ENCODE assay signal across 10 mouse cellular contexts in the genomic region with DNA sequence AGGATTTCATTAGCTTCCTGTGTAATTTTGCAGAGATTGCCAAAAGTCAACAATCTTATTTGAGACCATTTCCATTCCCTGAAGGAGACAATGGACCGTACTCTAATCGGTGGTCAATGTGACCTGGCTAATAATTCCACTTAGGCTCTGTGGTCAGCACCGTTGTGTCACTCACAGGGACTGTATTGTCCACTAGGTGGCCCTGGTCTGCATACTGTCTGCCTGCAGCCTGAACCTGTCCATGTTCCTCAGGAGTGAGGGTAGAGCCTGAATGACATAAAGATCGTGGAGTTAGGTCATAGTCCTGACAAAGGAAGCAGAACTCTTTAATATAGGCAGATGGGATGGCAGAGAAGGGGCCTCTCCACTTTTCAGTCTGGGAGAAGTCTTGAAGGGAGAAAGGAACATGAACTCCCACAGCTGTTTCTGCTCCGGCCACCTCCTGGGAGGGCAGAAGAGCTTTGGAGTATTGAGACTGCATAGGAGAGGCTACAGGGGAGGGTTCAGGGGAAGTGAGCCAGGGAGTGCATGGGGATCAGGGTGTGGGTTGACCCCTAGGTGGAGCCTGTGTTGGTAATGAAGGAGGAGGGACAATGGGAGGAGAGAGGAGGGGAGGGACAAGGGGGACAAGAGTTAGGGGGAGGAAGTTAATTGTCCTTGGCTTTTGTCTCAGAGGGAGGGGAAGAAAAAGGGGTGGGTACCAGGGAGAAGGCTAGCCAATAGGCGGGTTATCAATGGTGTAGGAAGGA. TPM values are rescaled to one million over a fixed set of nuclear protein-coding genes. Genes with fewer than 3 reads are reported as not detected.
DNase-seq lines count a peak whose midpoint lies in the region; ATAC-seq and TF ChIP-seq lines count a peak whose summit lies in the region.
"Had no signal": no experiment of that assay in that cellular context is flagged by ENCODE, and none has a peak within 500 bp of the region (broad histone marks: within the 10 kb centered on the region; RNA-seq: fewer than 3 reads in every experiment).

No protein-coding gene starts in this region.

- H3K4me2 ChIP-seq in liver, embryonic 12.5 days, result no peak overlapping the region
- H3K4me2 ChIP-seq: limb, embryonic 12.5 days had no signal

- H3K4me1 ChIP-seq in ES-Bruce4 (ENCODE audit: control insufficient read depth, insufficient read depth, low read length), result no peaks in the 10 kb centered on the region
- peaks cover 1% of the 10 kb centered on the region; the same call in 1 of the 2 replicates for H3K4me1 ChIP-seq in cortical plate, adult 2 months (ENCODE audit: control insufficient read depth, insufficient read depth, low read length)
- peaks cover 4% of the 10 kb centered on the region; the same call in 1 of the 2 replicates for H3K4me1 ChIP-seq in liver, embryonic 12.5 days

- 42% methylated on average over 6 of the region's 6 CpGs for WGBS in liver, embryonic 12.5 days (ENCODE audit: insufficient replicate concordance)

- intact Hi-C loops in heart, postnatal 25 days (cut with DNase I), result no loop called here

- no peak overlapping the region for H3K4me3 ChIP-seq in ES-Bruce4 (ENCODE audit: low read depth, low read length)
- no peak overlapping the region for H3K4me3 ChIP-seq in cortical plate, adult 2 months (ENCODE audit: insufficient read depth, low read length)
- H3K4me3 ChIP-seq in liver, embryonic 12.5 days, result no peak overlapping the region
- H3K4me3 ChIP-seq: limb, embryonic 12.5 days had no signal

- TF ChIP-seq POLR2A in ES-Bruce4 (IDR thresholded peaks at IDR 0.05; ENCODE audit: insufficient read depth, low read length), result no peak
- TF ChIP-seq POLR2A in cortical plate, adult 2 months (IDR thresholded peaks at IDR 0.05; ENCODE audit: extremely low read depth, insufficient read depth, low read length), result no peak

- no peak overlapping the region for H3K9ac ChIP-seq in ES-Bruce4 (ENCODE audit: low read depth, poor library complexity, severe bottlenecking)
- H3K9ac ChIP-seq in liver, embryonic 12.5 days, result no peak overlapping the region
- H3K9ac ChIP-seq: limb, embryonic 12.5 days had no signal

- no peaks in the 10 kb centered on the region for H3K36me3 ChIP-seq in ES-Bruce4 (ENCODE audit: control insufficient read depth, insufficient read depth, low read length, poor library complexity, severe bottlenecking)
- no peaks in the 10 kb centered on the region for H3K36me3 ChIP-seq in liver, embryonic 12.5 days
- H3K36me3 ChIP-seq: limb, embryonic 12.5 days had no signal

- no peaks in the 10 kb centered on the region for H3K27me3 ChIP-seq in ES-Bruce4 (ENCODE audit: control insufficient read depth, insufficient read depth, low read length, poor library complexity, severe bottlenecking)
- H3K27me3 ChIP-seq in liver, embryonic 12.5 days (replicated peaks), result 0 out of 2 replicates have a peak, but pooled peaks cover 16% of the 10 kb centered on the region
- H3K27me3 ChIP-seq: limb, embryonic 12.5 days had no signal

- peak; percentile 20 to 42 for DNase-seq in heart, adult 18-20 months
- no peak for DNase-seq in heart, postnatal 25 days (ENCODE audit: low spot score)
- no peak for DNase-seq in frontal cortex, postnatal 25 days (ENCODE audit: low spot score in 2 of 2)
- DNase-seq in spleen, postnatal 14 days (ENCODE audit: low spot score in 2 of 2), result no peak

- 0 out of 2 replicates have a peak overlapping the region, but pooled peaks have one; percentile 14 for H3K27ac ChIP-seq in ES-Bruce4 (ENCODE audit: insufficient read depth, low read length)
- no peak overlapping the region for H3K27ac ChIP-seq in cortical plate, adult 2 months (ENCODE audit: insufficient read depth, low read length)
- H3K27ac ChIP-seq in liver, embryonic 12.5 days, result no peak overlapping the region
- H3K27ac ChIP-seq: limb, embryonic 12.5 days had no signal

- H3K9me3 ChIP-seq in ES-Bruce4 (replicated peaks; ENCODE audit: control insufficient read depth, insufficient read depth, low read length, poor library complexity, severe bottlenecking), result no peaks in the 10 kb centered on the region
- no peaks in the 10 kb centered on the region for H3K9me3 ChIP-seq in liver, embryonic 12.5 days (replicated peaks)
- H3K9me3 ChIP-seq: limb, embryonic 12.5 days had no signal

- ATAC-seq in liver, embryonic 12.5 days, result peak; percentile 53
- no peak for ATAC-seq in inflammation-experienced regulatory T-cells, adult 6 months

- TF ChIP-seq CTCF in ES-Bruce4 (IDR thresholded peaks at IDR 0.05; ENCODE audit: low read depth, low read length), result peak; percentile 73
- peak; percentile 66 for TF ChIP-seq CTCF in cortical plate, adult 2 months (IDR thresholded peaks at IDR 0.05; ENCODE audit: extremely low read depth, insufficient read depth, low read length)

- TF ChIP-seq EP300 in ES-Bruce4 (IDR thresholded peaks at IDR 0.05; ENCODE audit: insufficient read depth, low read depth, low read length), result no peak

RNA-seq across cellular contexts. Expression of a gene that starts 27.0 kb away (rescaled TPM):
- 10 to 100 TPM; 19.3 to 23.4 TPM for total RNA-seq in heart, adult 18-20 months (2021)
- 10 to 100 TPM; 18.0 to 19.4 TPM for total RNA-seq in heart, postnatal 25 days (2021)
- 26.4 and 26.8 TPM in 2 replicates for polyA plus RNA-seq in ES-Bruce4 (2011; ENCODE audit: insufficient read depth, insufficient read length, low read depth, missing spikeins)
- polyA plus RNA-seq in cortical plate, adult 2 months (2012; rRNA removed), result 32.2 and 35.3 TPM in 2 replicates
- polyA plus RNA-seq in liver, embryonic 12.5 days (2016; fragmentation: Nextera tagmentation; extraction: Ambion mirVana), result 30.3 and 31.5 TPM in 2 replicates
- polyA plus RNA-seq in inflammation-experienced regulatory T-cells, adult 6 months (2017; shearing (Covaris generic)), result 10 to 100 TPM; 24.6 to 35.8 (median 30.2) TPM

RNA-seq across cellular contexts. Expression of a gene that starts 55.2 kb away (rescaled TPM):
- 1 to 10 TPM; 5.5 to 6.7 TPM for total RNA-seq in heart, adult 18-20 months (2021)
- 1 to 10 TPM; 6.7 to 8.0 TPM for total RNA-seq in heart, postnatal 25 days (2021)
- polyA plus RNA-seq in ES-Bruce4 (2011; ENCODE audit: insufficient read depth, insufficient read length, low read depth, missing spikeins), result 0.73 and 1.3 TPM in 2 replicates
- not detected in 2 replicates for polyA plus RNA-seq in cortical plate, adult 2 months (2012; rRNA removed)
- 4.9 and 5.2 TPM in 2 replicates for polyA plus RNA-seq in liver, embryonic 12.5 days (2016; fragmentation: Nextera tagmentation; extraction: Ambion mirVana)
- polyA plus RNA-seq in inflammation-experienced regulatory T-cells, adult 6 months (2017; shearing (Covaris generic)), result 1 to 10 TPM; 1.2 to 2.2 (median 1.5) TPM
- polyA plus RNA-seq: stomach, embryonic 14.5 days had no signal

RNA-seq across cellular contexts. Expression of a gene that starts 55.3 kb away (rescaled TPM):
- total RNA-seq in heart, adult 18-20 months (2021), result 10 to 100 TPM; 44.2 to 67.1 TPM
- 10 to 100 TPM; 39.7 to 47.5 TPM for total RNA-seq in heart, postnatal 25 days (2021)
- polyA plus RNA-seq in ES-Bruce4 (2011; ENCODE audit: insufficient read depth, insufficient read length, low read depth, missing spikeins), result 2.1 and 2.2 TPM in 2 replicates
- 328 and 428 TPM in 2 replicates for polyA plus RNA-seq in cortical plate, adult 2 months (2012; rRNA removed)
- 2,820 and 2,901 TPM in 2 replicates for polyA plus RNA-seq in liver, embryonic 12.5 days (2016; fragmentation: Nextera tagmentation; extraction: Ambion mirVana)
- polyA plus RNA-seq in inflammation-experienced regulatory T-cells, adult 6 months (2017; shearing (Covaris generic)), result 1 to 10 TPM in 1 of 3 experiments, under 1 TPM in 2; 0.37 to 3.0 (median 0.43) TPM

Comparison
In these comparisons a context has a peak if more than half of its experiments do, and no peak if none do; other contexts are left out.
1. DNase-seq: peak in heart, adult 18-20 months (2 of 2); none in heart, postnatal 25 days (single experiment), frontal cortex, postnatal 25 days (0 of 2) and spleen, postnatal 14 days (0 of 2).
2. RNA of a gene that starts 55.3 kb away (polyA plus RNA-seq): 2,820 to 2,901 TPM in liver, embryonic 12.5 days and 328 to 428 TPM in cortical plate, adult 2 months; 2.1 to 2.2 TPM in ES-Bruce4 and 0.37 to 3.0 TPM in inflammation-experienced regulatory T-cells, adult 6 months; every median in the first group is over 10 times any median in the second.